Mouse (Mus musculus): ENCODE measurements around the gene 1700025G04Rik.

DNA sequence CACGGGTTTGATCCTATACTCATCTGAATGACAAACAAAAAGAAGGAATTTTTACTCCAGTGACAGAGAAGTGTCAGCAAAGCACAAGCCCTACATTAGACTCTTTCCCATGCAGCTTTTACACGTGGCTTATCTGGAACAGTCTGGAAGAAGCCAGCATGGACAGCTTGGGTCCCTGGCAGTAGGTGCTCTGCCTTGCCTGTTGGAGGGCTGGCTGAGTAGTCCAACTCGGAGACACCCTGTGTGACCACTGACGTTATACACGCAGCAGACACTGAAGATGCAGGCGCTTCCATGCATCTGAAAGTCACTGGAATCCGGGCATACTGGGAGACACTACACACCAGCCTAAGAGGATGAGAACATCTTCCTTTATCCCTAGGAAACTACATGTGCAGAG is 109.4 kb downstream of the 1700025G04Rik start:
- no peak for TF ChIP-seq CTCF (IDR thresholded peaks at IDR 0.05; ENCODE audit: borderline replicate concordance, control insufficient read depth, extremely low read depth, insufficient read depth, low read length, poor library complexity)
- TF ChIP-seq POLR2A (IDR thresholded peaks at IDR 0.05; ENCODE audit: control insufficient read depth, extremely low read depth, insufficient read depth, low read length, poor library complexity) = no peak

Data from thymus, adult 2 months (tissue).